Mouse (Mus musculus): ENCODE measurements at regions not wholly inside any gene's neighbourhood (a gene's known extent, or its start where the extent isn't known, plus 50 kb on each side); places are given as distances from the start of the nearest gene placed in this dataset.
"Not testable (repeated sequence)": the region's sequence is repeated elsewhere in the genome, so short reads cannot be mapped to it uniquely, and the experiment has no call there.

DNA sequence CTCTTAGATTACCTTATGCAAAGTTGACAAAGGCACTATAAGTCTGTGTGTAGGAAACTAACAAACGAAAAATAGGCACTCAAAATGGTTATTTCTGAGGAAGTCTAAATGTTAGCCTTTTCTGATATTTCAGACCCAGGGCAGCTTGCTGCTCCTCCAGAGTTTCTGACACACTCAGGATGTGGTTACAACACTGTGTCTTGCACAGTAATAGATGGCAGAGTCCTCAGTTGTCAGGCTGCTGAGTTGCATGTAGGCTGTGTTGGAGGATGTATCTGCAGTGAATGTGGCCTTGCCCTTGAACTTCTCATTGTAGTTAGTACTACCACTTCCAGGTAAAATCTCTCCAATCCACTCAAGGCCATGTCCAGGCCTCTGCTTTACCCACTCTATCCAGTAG lies 1039.7 kb downstream of the Adam6a start:
- no peak for DNase-seq

DNA sequence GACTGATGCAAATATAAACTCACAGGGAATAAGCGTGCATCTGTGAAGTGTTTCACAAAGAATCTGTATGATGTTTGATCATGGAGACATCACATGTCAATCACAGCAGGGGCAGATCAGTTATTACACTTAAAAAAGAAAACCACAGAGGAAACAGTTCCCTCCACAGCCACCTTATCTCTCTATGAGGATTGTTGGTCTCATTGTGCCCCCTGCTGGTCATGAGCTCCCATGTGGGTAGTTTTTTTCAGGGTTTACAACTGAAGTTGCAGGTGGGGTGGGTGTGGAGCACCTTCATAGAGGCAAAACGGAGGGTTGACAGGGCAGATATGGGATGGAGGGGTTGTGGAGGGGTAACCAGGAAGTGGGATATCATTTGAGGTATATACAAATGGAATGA lies 1043.5 kb downstream of the Adam6a start:
- no peak for DNase-seq

DNA sequence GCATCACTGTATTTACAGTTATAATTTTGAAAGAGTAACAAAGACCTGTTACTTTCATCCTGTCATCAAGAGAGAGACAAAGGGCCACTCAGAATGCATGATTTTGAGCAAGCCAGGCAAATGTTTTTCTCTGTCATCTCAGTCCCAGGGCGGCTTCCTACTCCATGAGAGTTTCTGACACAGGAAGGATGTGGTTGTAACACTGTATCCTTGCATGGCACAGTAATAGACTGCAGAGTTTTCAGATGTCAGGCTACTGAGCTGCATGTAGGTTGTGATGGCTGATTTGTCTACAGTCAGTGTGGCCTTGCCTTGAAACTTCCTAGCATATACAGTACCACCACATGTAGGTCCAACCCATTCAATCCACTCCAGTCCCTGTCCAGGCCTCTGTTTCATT lies 1054.0 kb downstream of the Adam6a start:
- DNase-seq: no peak

DNA sequence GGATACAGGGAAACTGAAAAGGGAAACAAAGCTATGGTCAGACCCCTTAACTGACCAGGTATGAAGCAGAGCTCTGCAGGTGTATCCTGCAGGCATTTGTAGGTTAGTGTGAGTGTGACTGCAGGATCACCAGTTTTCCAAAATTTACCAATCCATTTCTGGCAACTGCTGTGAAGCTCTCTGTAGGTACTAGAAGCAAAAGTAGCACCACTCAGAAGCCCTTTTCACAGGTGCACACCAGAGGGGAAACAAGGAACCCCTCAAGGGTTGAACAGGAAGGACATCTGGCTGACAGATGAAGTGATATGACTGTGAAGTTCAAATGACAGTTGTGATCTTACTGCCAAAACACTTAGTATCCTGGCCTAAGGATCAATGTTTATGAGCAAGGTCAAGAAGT lies 1065.5 kb downstream of the Adam6a start:
- no peak for DNase-seq

DNA sequence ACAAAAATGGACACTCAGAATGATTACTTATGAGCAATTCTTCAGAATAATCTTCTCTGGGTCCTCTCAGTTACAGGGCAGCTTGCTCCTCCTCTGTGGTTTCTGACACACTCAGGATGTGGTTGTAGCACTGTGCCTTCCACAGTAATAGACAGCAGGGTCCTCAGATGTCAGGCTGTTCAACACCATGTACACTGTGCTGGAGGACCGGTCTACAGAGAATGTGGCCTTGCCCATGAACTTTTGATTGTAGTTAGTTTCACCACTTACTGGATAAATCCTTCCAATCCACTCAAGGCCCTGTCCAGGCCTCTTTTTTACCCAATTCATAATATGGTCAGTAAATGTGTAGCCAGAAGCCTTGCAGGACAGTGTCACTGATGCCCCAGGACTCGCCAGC lies 1068.4 kb downstream of the Adam6a start:
- DNase-seq: no peak

DNA sequence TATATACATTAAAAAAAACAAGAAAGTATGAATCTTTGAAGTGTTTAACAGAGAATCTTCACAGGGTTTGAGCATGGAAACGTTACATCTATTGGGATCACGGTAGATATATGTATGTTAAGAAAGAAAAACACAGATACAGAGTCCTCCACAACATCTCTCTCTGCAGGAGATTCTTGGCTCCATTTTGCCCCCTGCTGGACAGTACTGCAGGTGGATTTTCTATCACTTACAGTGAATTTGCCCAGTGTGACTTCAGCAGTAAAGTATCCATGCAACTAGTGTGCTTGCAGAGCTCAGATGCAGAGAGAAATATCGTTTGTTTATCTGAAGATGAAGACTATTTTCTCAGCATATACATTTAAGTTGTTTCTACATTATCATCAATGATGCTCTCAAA lies 1071.5 kb downstream of the Adam6a start:
- DNase-seq: no peak

DNA sequence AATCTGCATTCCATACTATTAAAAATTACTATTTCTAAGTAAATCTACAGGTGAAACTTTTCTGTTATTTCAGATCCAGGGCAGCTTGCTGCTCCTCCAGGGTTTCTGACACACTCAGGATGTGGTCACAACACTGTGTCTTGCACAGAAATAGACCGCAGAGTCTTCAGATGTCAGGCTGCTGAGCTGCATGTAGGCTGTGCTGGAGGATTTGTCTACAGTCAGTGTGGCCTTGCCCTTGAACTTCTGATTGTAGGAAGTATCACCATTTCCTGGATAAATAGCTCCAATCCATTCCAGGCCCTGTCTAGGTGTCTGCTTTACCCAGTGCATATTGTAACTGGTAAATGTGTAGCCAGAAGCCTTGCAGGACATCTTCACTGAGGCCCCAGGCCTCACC lies 1072.0 kb downstream of the Adam6a start:
- no peak for DNase-seq

DNA sequence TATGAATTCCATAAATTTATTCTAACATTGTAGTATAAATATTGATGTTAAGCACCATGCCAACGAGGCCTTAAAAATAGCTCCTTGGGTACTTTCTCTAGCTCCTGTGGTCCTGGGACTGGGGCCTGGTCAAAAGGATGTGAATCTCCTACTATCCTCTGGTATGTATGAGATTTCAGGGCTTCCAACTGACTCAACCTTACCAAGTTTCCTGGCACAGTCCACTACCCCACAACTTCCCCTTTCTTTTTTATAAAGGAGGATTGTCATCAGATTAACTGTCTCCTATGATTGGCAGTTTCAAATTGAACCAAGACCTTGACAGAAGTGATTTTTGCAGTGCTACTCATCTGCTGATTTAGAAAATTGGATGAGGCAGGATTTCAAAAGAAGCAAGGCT lies 1097.4 kb downstream of the Adam6a start:
- DNase-seq: no peak

DNA sequence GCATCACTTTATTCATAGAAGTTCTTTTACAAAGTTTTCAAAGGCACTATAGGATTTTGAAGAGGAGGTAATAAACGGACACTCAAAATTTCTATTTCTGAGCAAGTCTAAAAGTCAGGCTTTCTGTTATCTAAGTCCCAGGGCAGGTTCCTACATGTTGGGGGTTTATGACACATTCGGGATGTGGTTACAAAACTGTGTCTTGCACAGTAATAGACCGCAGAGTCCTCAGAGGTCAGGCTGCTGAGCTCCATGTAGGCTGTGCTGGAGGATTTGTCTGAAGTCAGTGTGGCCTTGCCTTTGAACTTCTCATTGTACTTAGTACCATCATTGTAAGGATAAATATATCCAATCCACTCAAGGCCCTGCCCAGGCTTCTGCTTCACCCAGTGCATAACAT lies 1102.7 kb downstream of the Adam6a start:
- no peak for DNase-seq

DNA sequence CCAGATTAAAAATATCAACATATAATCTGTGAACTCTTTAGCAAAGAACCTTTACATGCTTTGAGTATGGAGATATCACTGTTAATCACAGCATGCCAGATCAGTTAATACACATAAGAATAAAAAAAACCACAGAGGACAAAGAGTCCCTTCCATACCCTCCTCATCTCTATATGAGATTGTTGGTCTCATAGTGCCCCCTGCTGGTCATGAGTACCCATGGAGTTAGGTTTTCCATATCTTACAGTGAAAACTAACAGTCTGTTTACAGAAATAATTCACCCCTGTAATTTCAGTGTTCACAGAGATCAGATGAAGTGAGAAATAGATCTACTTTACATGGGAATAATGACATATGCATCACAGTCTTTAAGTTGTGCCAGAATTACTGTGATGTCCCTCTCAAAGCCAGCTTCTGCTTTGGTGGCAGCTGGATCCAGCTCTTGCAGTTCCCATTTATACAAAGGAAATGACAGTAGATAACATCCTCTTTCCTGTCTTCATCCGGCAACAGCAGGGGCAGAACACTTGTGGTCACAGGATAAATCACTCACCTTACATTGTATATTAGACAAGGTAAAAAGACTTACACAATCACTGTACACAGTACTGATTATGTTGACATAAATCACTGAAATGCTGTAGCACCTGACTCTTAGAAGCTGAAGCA lies 1106.9 kb downstream of the Adam6a start:
- not testable (repeated sequence) for DNase-seq

DNA sequence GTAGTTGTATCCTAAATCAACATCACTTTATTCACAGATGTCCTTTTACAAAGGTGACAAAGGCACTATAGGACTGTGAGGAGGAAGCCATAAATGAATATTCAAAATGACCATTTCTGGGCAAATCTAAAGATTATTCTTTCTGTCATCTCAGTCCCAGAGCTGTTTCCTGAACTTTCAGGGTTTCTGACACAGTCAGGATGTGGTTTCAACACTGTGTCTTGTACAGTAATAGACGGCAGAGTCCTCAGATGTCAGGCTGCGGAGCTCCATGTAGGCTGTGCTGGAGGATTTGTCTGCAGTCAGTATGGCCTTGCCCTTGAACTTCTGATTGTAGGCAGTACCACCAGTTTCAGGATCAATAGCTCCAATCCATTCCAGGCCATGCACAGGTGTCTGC lies 1113.4 kb downstream of the Adam6a start:
- not testable (repeated sequence) for DNase-seq

Data from cerebellum, postnatal 10 days (tissue).